Mouse (Mus musculus): ENCODE data around the gene Cpsf6.

GRCm38 (mm10) chr10:117313133-117313532 is 66.7 kb downstream of the Cpsf6 start:
- TF ChIP-seq CTCF (IDR thresholded peaks at IDR 0.05; ENCODE audit: insufficient read depth, low read depth, low read length) (no peak), POLR2A (IDR thresholded peaks at IDR 0.05; ENCODE audit: insufficient read depth, low read depth, low read length) (no peak)
